Mouse (Mus musculus) brain, embryonic 14.5 days (tissue): ENCODE measurements around the gene Lrwd1.

Experiments
- CTCF ChIP-seq: fragments of 200-500 bp; IDR thresholded peaks from 2 replicates; pipeline ENCODE4 v1.5.1; 2012; ENCODE audit warnings: inconsistent platforms, mild to moderate bottlenecking, moderate library complexity, borderline replicate concordance; ENCODE audit not compliant: insufficient read depth, insufficient read length; ENCODE audit errors: extremely low read depth
- POLR2A ChIP-seq: fragments of 200-500 bp; IDR thresholded peaks from 2 replicates; pipeline ENCODE4 v1.6.1; 2012; ENCODE audit warnings: mild to moderate bottlenecking, inconsistent platforms, borderline replicate concordance; ENCODE audit not compliant: poor library complexity, insufficient read depth, insufficient read length, severe bottlenecking; ENCODE audit errors: extremely low read depth

- TF ChIP-seq CTCF (no peak), POLR2A (no peak)
These were observed 26.8 kb downstream of the Lrwd1 start for GRCm38 (mm10) chr5:136109042-136109441.
